Mouse (Mus musculus): ENCODE data around the gene Chst1.

Chst1 gene

GRCm38 (mm10) chr2:92599487-92600347 is at the start of gene Chst1:
Gene Chst1 (plus strand): TSS chr2:92599707.
- no peak for DNase-seq (ENCODE audit: low spot score)

DNA sequence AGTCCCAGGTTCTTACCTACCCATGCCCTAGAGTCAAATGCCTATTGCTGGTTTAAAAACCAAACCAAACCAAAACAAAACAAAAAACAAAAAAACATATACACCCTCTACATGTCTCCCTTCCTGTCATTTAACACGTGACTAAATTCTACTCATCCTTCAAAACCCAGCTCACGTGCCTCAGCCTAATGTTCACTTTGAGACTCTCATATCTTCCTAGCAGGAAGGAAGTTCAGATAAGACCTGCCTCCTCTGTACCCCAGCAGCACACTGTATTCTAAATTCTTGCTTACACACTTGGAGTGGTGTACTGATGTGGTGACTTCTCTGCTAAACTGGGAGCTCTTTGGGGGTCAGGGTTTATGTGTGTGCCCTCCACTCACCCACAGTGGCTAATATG is 49.5 kb upstream of the Chst1 start:
- no peak for DNase-seq (ENCODE audit: low spot score)

DNA sequence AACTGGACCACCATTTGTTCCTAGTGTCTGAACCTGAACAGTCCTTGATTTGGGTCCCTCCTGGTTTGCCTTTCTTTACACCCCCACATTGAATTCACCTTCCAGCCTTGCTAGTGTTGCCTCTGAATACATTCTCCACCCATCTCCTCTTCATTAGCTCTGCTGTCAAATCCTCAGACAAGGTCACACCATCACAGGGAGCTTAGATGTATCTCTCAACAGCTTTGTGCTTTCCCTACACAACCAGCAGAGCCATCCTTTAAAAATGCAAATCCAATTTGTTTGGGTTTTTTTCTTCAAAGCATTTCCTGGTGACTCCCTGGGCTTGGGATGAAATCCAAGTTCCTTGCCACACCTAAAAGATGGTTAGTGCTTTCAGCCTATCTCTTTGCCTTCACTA is 45.0 kb upstream of the Chst1 start:
- no peak for DNase-seq (ENCODE audit: low spot score)

- DNase-seq (ENCODE audit: low spot score) = no peak
These were observed 36.6 kb upstream of the Chst1 start for GRCm38 (mm10) chr2:92562930-92563329.

DNA sequence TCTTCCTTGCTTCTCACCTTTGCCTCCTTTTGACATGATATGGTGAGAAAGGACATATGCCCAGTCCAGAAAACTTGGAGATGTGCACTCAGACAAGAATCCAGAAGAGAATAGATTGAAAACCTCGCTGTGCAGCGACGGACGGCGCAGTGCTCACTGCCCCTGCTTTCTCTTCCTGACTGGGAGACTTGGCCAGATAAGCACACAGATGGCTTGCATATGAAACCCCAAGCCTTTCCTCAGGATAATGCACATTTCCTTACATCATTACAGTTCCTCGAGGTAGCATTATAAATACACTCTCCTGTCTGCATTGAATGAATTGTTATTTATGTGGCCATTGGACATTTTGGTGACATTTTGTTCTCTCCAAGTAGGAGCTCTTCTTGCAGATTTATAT is 28.9 kb upstream of the Chst1 start:
- no peak for DNase-seq (ENCODE audit: low spot score)

GRCm38 (mm10) chr2:92577824-92578223 is 21.7 kb upstream of the Chst1 start:
- DNase-seq (ENCODE audit: low spot score) = no peak

GRCm38 (mm10) chr2:92581302-92581701 is 18.2 kb upstream of the Chst1 start:
- no peak for DNase-seq (ENCODE audit: low spot score)

DNA sequence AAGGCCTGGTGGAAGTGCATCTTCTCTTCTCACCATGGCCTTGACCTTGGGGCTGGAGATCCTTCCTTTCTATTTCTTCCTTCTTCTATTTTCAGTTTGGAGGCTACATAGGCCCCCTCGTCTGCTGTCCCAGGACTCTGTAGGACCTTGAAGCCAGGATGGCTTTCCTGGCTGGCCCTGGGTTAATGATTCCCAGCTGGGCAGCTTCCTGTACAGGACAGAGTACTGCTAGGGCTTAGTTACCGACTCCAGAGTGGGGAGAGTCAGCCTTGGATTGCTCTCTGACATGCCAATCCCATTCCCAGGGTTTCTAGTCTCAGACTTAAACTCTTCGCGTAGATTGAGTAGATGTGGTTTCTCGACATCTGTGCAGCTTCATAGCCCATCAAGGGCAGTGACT is 16.9 kb upstream of the Chst1 start:
- DNase-seq (ENCODE audit: low spot score) = no peak

DNA sequence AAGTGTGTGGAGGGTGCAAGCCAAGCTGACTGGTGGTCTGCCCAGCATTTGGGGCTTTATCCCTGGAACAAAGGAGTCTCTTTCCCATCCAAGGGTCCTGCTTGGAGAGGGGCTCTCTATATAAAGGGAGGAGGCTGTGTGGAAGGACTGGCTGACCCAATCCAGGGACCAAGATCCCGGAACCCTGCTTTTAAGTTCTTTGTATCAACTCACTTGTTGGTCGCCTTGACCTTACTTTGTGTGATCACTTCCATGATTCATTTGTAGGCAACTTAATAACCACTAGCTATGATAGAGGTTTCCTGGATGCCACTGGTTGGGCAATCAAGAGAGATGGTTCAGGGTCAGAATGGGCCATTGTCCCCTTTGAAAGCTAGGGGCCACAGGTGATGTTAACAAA is 11.7 kb upstream of the Chst1 start:
- DNase-seq (ENCODE audit: low spot score) = no peak

GRCm38 (mm10) chr2:92594929-92595730 is 4.4 kb upstream of the Chst1 start:
- no peak for DNase-seq (ENCODE audit: low spot score)

- no peak for DNase-seq (ENCODE audit: low spot score)
These were observed 2.2 kb upstream of the Chst1 start for GRCm38 (mm10) chr2:92597291-92597690.

DNA sequence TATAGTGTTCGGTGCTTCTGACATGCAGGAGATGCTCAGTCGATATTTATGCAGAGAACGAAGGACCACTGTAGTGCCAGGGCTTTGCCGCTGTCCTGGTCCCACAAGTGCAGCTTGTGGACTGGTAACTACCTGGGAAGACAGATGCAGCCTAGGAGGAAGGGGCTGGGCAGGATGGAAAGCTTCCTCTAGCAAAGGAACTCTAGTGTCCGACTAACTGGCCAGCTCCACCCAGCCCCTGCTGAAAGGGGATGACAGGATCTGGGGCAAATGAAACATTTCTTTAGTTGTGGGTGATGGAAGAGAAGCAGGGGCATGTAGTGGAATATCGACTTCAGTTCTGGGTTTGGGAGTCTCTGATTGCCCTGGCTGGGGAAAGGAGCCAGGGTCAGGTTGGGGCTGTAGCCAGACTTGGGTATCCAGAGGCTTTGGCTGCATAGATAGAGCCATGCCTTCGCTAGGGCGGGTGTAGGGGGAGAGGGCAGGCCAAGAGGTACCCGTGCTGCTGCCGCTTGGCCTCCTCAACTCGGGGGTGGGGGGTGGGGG is 493 bp upstream of the Chst1 start:
- DNase-seq (ENCODE audit: low spot score) = no peak

- DNase-seq (ENCODE audit: low spot score) = no peak
These were observed 802 bp downstream of the Chst1 start for GRCm38 (mm10) chr2:92600348-92600670.

GRCm38 (mm10) chr2:92601246-92601645 is 1.7 kb downstream of the Chst1 start:
- no peak for DNase-seq (ENCODE audit: low spot score)

- no peak for DNase-seq (ENCODE audit: low spot score)
These were observed 2.6 kb downstream of the Chst1 start for GRCm38 (mm10) chr2:92602073-92602472.

DNA sequence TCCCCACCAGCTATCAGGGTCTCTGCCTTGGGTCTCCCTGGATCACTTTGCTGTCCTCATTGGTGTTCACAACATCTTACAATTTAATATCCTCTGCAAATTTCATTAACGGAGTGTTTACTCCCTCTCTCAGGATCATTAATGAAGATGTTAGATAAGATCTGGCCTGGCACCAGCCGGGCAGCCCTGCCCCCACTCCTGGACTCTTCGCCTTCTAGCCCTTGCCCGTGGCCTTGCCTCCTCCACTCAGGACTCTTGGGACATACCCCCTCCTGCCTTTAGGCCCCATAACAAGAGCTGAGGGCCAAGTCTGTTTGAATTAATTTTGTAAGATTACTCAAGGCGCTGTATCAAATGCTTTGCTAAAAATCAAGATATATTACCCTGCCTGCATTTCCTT is 4.1 kb downstream of the Chst1 start:
- DNase-seq (ENCODE audit: low spot score) = no peak

- DNase-seq (ENCODE audit: low spot score) = no peak
These were observed 5.1 kb downstream of the Chst1 start for GRCm38 (mm10) chr2:92604565-92604964.

- no peak for DNase-seq (ENCODE audit: low spot score)
These were observed 6.5 kb downstream of the Chst1 start for GRCm38 (mm10) chr2:92605995-92606394.

DNA sequence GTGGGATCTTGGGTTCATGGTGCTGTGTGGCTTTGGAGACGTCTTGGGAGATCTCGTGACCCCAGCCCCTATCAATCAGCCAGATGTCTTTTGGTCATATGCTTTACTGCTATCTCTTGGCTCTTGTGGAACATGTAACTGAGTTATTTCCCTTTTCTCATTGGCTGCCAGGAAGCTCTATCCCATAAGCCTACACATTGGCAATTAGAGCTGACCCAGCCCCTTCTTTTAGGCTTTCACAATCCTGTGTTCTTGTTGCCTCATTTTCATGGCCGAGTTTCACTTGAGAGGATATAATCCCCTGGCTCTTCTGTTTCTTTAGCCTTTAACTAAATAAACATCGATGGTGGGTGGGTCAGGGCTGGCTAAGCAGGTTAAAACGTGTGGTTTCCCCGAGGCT is 7.6 kb downstream of the Chst1 start:
- no peak for DNase-seq (ENCODE audit: low spot score)

DNA sequence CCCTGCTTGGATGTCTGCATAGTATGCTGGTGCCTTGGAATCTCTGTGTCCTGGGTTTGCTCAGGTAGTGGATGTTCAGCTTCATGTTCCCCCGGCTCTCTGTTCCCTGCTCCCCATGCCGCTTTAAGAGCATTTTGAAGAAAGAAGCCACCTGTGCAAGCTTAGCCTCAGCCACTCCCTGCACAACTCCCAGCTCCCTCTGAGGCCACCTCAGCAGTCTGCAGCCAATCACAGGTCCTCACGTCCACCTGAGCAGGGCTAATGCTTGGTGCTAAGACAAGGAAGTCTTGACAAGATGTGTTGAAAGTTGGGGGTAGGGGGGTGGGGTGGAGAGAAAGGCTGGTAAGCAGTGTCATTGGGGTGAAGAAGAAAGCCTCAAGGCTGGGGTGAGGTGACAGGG is 8.1 kb downstream of the Chst1 start:
- DNase-seq (ENCODE audit: low spot score) = no peak

- DNase-seq (ENCODE audit: low spot score) = no peak
These were observed 8.6 kb downstream of the Chst1 start for GRCm38 (mm10) chr2:92608013-92608619.

GRCm38 (mm10) chr2:92608810-92609581 is 9.5 kb downstream of the Chst1 start:
- DNase-seq (ENCODE audit: low spot score) = peak; percentile 32

Measured in spleen, adult 12 weeks (tissue).